Comparison of ENCODE assay signal across 18 mouse cellular contexts in the genomic region with DNA sequence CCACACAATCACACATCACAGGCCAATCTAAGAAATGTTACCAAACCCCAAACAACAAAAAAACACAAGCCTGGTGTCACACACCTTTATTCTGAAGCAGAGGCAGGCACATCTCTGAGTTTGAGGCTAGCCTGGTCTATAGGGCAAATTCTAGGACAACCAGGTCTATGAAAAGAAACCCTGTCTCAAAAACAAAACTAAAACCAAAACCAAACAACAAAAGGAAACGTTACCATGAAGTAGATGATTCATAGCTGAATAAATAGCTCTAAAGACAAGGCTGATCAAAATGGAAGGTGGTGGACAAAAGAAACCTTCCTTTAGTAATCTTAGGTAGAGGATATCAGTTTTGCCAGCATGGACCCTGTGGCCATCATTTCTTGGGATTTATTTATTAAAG. TPM values are rescaled to one million over a fixed set of nuclear protein-coding genes. Genes with fewer than 3 reads are reported as not detected.
DNase-seq lines count a peak whose midpoint lies in the region; ATAC-seq lines count a peak whose summit lies in the region.
"Had no signal": no experiment of that assay in that cellular context is flagged by ENCODE, and none has a peak within 500 bp of the region (broad histone marks: within the 10 kb centered on the region; RNA-seq: fewer than 3 reads in every experiment).

No protein-coding gene starts in this region.

- DNase-seq in B cell, adult 2 months: peak; percentile 29 to 40
- no peak for DNase-seq in right cerebral cortex, postnatal 14 days
- no peak for DNase-seq in adrenal gland, adult 8-10 months
- DNase-seq in kidney, adult 11 months: no peak
- DNase-seq in urinary bladder, adult 2 months (ENCODE audit: low spot score): no peak
- DNase-seq: adrenal gland, postnatal 14 days; cerebellum, adult 11 months; cerebellum, adult 2 months; cerebellum, adult 9-11 months; cerebellum, postnatal 25 days; forebrain, postnatal 0 days; gastrocnemius, adult 2 months; gastrocnemius, postnatal 14 days; heart, adult 11 months had no signal

- ATAC-seq in CD4-positive, CD25-positive, alpha-beta regulatory T cell, adult 4 months: peak; percentile 13
- peak; percentile 9 for ATAC-seq in inflammation-experienced regulatory T-cells, adult 6 months
- ATAC-seq: forebrain, embryonic 14.5 days; forebrain, postnatal 0 days; Patski had no signal

RNA-seq across cellular contexts. Expression of gene Sesn3, which starts 1.9 kb away (rescaled TPM):
- polyA plus RNA-seq in CD4-positive, CD25-positive, alpha-beta regulatory T cell, adult 4 months (2017; shearing (Covaris generic)): 10 to 100 TPM; 18.5 to 25.4 TPM
- 10 to 100 TPM; 15.5 to 29.8 (median 28.9) TPM for polyA plus RNA-seq in inflammation-experienced regulatory T-cells, adult 6 months (2017; shearing (Covaris generic))
- 10 to 100 TPM; 90.4 to 92.4 (median 91.1) TPM for total RNA-seq in adrenal gland, adult 8-10 months (2022)
- 11.9 and 18.5 TPM in 2 replicates for polyA plus RNA-seq in urinary bladder, adult 2 months (2012; rRNA removed)

Comparison
In these comparisons a context has a peak if more than half of its experiments do, and no peak if none do; other contexts are left out.
1. DNase-seq: peak in B cell, adult 2 months (2 of 2); none in right cerebral cortex, postnatal 14 days (single experiment), adrenal gland, adult 8-10 months (single experiment), kidney, adult 11 months (single experiment) and urinary bladder, adult 2 months (single experiment).